Mouse (Mus musculus): ENCODE measurements around the gene D430042O09Rik. TPM values are rescaled to one million over a fixed set of nuclear protein-coding genes. Genes with fewer than 3 reads are reported as not detected.

Gene D430042O09Rik
- total RNA-seq, 2 experiments from 2014 or later = 4.4 to 6.5 TPM

Other genes starting within 250 kb of the D430042O09Rik start
- gene Nsmce1, start 216.3 kb upstream of the D430042O09Rik start, total RNA-seq (2021) = 10 to 100 TPM in 1 of 2 experiments, 1 to 10 TPM in 1; 8.6 to 10.8 TPM
- gene Il4ra, start 155.8 kb upstream of the D430042O09Rik start, total RNA-seq (2021) = 1 to 10 TPM; 4.7 to 6.2 TPM
- under 1 TPM in 1 of 2 experiments, not detected in 1; 0.59 TPM for gene Il21r, start 104.5 kb upstream of the D430042O09Rik start, total RNA-seq (2021)
- gene Gtf3c1, start 108 bp upstream of the D430042O09Rik start, total RNA-seq (2021) = 10 to 100 TPM; 32.0 to 32.8 TPM